Mouse (Mus musculus): ENCODE measurements around the gene Gm15114. TPM values are rescaled to one million over a fixed set of nuclear protein-coding genes. Genes with fewer than 3 reads are reported as not detected.
"Not testable (repeated sequence)": the region's sequence is repeated elsewhere in the genome, so short reads cannot be mapped to it uniquely, and the experiment has no call there.

Gene Gm15114
- not detected in 2 replicates for polyA plus RNA-seq (2015; fragmentation: Nextera tagmentation; extraction: Ambion mirVana)

DNA sequence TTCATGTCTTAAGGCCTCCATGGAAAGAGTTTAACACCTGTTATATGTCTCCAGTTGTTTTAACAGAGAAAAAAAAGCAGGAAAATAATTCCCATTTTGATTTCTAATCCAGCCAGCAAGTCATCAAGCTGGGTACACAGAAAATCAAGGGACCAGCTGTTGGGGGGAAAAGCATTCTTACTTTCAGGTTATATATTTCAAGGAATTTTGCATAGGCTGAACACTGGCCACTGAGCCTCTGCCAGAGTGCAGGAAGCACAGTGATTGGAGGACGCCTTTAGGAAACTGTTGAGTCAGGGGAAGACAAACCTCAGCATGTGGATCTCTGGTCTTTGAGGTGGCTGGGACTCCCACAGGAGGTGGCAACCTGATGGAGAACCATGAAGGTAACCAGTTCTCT, at the start of gene Gm15114:
Gm15114 (plus strand) TSS at position 301 of the 400 bp plus-strand sequence.
- H3K9ac ChIP-seq; H3K4me3 ChIP-seq; H3K36me3 ChIP-seq (replicated peaks); H3K27me3 ChIP-seq (replicated peaks); H3K4me2 ChIP-seq; H3K27ac ChIP-seq; H3K9me3 ChIP-seq; ATAC-seq (replicated peaks); H3K4me1 ChIP-seq: not testable (repeated sequence)
- WGBS: no CpG with 5 or more reads among the region's 1 CpGs

Other genes with a start within 250 kb of the Gm15114 start
- not detected in 2 replicates for gene Gm8334, start 126.2 kb downstream of the Gm15114 start, polyA plus RNA-seq (2015; fragmentation: Nextera tagmentation; extraction: Ambion mirVana)
- not detected in 2 replicates for gene Gm15127, start 174.6 kb downstream of the Gm15114 start, polyA plus RNA-seq (2015; fragmentation: Nextera tagmentation; extraction: Ambion mirVana)

Data from midbrain, embryonic 15.5 days (tissue).